9 mouse cellular contexts compared by ENCODE assay signal in genomic region chr6:71149534-71149933, GRCm38 (mm10). TPM values are rescaled to one million over a fixed set of nuclear protein-coding genes. Genes with fewer than 3 reads are reported as not detected.
A peak's percentile ranks its signal among the peaks of the same experiment; 100 is the strongest.
DNase-seq lines count a peak whose midpoint lies in the region; ATAC-seq and TF ChIP-seq lines count a peak whose summit lies in the region.
"Had no signal": no experiment of that assay in that cellular context is flagged by ENCODE, and none has a peak within 500 bp of the region (broad histone marks: within the 10 kb centered on the region; RNA-seq: fewer than 3 reads in every experiment).

No protein-coding gene starts in this region.

- no peak overlapping the region for H3K9ac ChIP-seq in forebrain, embryonic 11.5 days (ENCODE audit: low read length)
- H3K9ac ChIP-seq in liver, embryonic 12.5 days, result no peak overlapping the region
- H3K9ac ChIP-seq: embryonic facial prominence, embryonic 13.5 days had no signal

- ATAC-seq in forebrain, embryonic 11.5 days (replicated peaks; ENCODE audit: low FRiP score), result peak; percentile 71
- ATAC-seq in liver, embryonic 12.5 days, result peak; percentile 51; the same call in 1 of the 2 replicates

- no peaks in the 10 kb centered on the region for H3K9me3 ChIP-seq in forebrain, embryonic 11.5 days (ENCODE audit: control insufficient read depth, low read length)
- H3K9me3 ChIP-seq in liver, embryonic 12.5 days (replicated peaks), result no peaks in the 10 kb centered on the region
- H3K9me3 ChIP-seq: embryonic facial prominence, embryonic 13.5 days had no signal

- peak; percentile 13 for DNase-seq in right cerebral cortex, adult 18-20 months
- DNase-seq in right cerebral cortex, postnatal 36 days (ENCODE audit: low spot score in 2 of 2), result no peak
- peak; percentile 60 for DNase-seq in brain, embryonic 14.5 days (ENCODE audit: low read depth)
- peak; percentile 67 for DNase-seq in forebrain, embryonic 11.5 days (ENCODE audit: low spot score)
- DNase-seq in induced T-regulatory cell, adult 2 months (ENCODE audit: low read depth), result peak; percentile 74
- DNase-seq in neural tube, embryonic 10.5 days (ENCODE audit: extremely low spot score, low spot score), result peak; percentile 48
- DNase-seq in thymus, postnatal 25 days, result peak; percentile 74

- TF ChIP-seq POLR2A in brain, embryonic 14.5 days (IDR thresholded peaks at IDR 0.05; ENCODE audit: borderline replicate concordance, extremely low read depth, insufficient read depth, insufficient read length, poor library complexity, severe bottlenecking), result no peak

- peak; percentile 74 for TF ChIP-seq CTCF in brain, embryonic 14.5 days (IDR thresholded peaks at IDR 0.05; ENCODE audit: borderline replicate concordance, extremely low read depth, insufficient read depth, insufficient read length)

- no peaks in the 10 kb centered on the region for H3K4me1 ChIP-seq in forebrain, embryonic 11.5 days (replicated peaks; ENCODE audit: control insufficient read depth, insufficient read depth, low read length)
- 0 out of 2 replicates have a peak, but pooled peaks cover under 1% of the 10 kb centered on the region for H3K4me1 ChIP-seq in liver, embryonic 12.5 days
- H3K4me1 ChIP-seq: embryonic facial prominence, embryonic 13.5 days had no signal

- WGBS in forebrain, embryonic 11.5 days, result 19% methylated on average over 5 of the region's 5 CpGs
- 15% methylated on average over 5 of the region's 5 CpGs for WGBS in liver, embryonic 12.5 days (ENCODE audit: insufficient replicate concordance)

- H3K4me2 ChIP-seq in forebrain, embryonic 11.5 days (ENCODE audit: low read depth, low read length, severe bottlenecking), result no peak overlapping the region
- no peak overlapping the region for H3K4me2 ChIP-seq in liver, embryonic 12.5 days
- H3K4me2 ChIP-seq: embryonic facial prominence, embryonic 13.5 days had no signal

- H3K27me3 ChIP-seq in forebrain, embryonic 11.5 days (ENCODE audit: control insufficient read depth, insufficient read depth, low read length), result no peaks in the 10 kb centered on the region
- 0 out of 2 replicates have a peak, but pooled peaks cover 4% of the 10 kb centered on the region for H3K27me3 ChIP-seq in liver, embryonic 12.5 days (replicated peaks)
- H3K27me3 ChIP-seq: embryonic facial prominence, embryonic 13.5 days had no signal

- no peak overlapping the region for H3K27ac ChIP-seq in forebrain, embryonic 11.5 days (ENCODE audit: low read depth, low read length)
- no peak overlapping the region for H3K27ac ChIP-seq in liver, embryonic 12.5 days
- H3K27ac ChIP-seq: embryonic facial prominence, embryonic 13.5 days had no signal

- no peaks in the 10 kb centered on the region for H3K36me3 ChIP-seq in forebrain, embryonic 11.5 days (ENCODE audit: control insufficient read depth, insufficient read depth, low read length)
- H3K36me3 ChIP-seq in liver, embryonic 12.5 days, result no peaks in the 10 kb centered on the region
- H3K36me3 ChIP-seq: embryonic facial prominence, embryonic 13.5 days had no signal

- no peak overlapping the region for H3K4me3 ChIP-seq in forebrain, embryonic 11.5 days (ENCODE audit: low read depth, low read length)
- no peak overlapping the region for H3K4me3 ChIP-seq in liver, embryonic 12.5 days
- H3K4me3 ChIP-seq: embryonic facial prominence, embryonic 13.5 days had no signal

RNA-seq across cellular contexts. Expression of gene Thnsl2, which starts 5.3 kb away (rescaled TPM):
- polyA plus RNA-seq in brain, embryonic 14.5 days (2012; rRNA removed), result 3.0 TPM in 2 replicates
- 4.4 and 4.7 TPM in 2 replicates for polyA plus RNA-seq in forebrain, embryonic 11.5 days (2014; fragmentation: Nextera tagmentation; extraction: Ambion mirVana)
- polyA plus RNA-seq in liver, embryonic 12.5 days (2016; fragmentation: Nextera tagmentation; extraction: Ambion mirVana), result 6.4 TPM in 2 replicates

RNA-seq across cellular contexts. Expression of gene Fabp1, which starts 50.1 kb away (rescaled TPM):
- polyA plus RNA-seq in brain, embryonic 14.5 days (2012; rRNA removed), result not detected in 2 replicates
- polyA plus RNA-seq in forebrain, embryonic 11.5 days (2014; fragmentation: Nextera tagmentation; extraction: Ambion mirVana), result not detected in 2 replicates
- polyA plus RNA-seq in liver, embryonic 12.5 days (2016; fragmentation: Nextera tagmentation; extraction: Ambion mirVana), result 109 and 117 TPM in 2 replicates
- polyA plus RNA-seq: embryonic facial prominence, embryonic 13.5 days had no signal

Comparison
In these comparisons a context has a peak if more than half of its experiments do, and no peak if none do; other contexts are left out.
1. DNase-seq: peak in right cerebral cortex, adult 18-20 months (single experiment), brain, embryonic 14.5 days (single experiment), forebrain, embryonic 11.5 days (single experiment), induced T-regulatory cell, adult 2 months (single experiment), neural tube, embryonic 10.5 days (single experiment) and thymus, postnatal 25 days (single experiment); none in right cerebral cortex, postnatal 36 days (0 of 2).
2. RNA of gene Fabp1, which starts 50.1 kb away (polyA plus RNA-seq): 109 to 117 TPM in liver, embryonic 12.5 days; not detected in brain, embryonic 14.5 days and not detected in forebrain, embryonic 11.5 days; every median in the first group is over 100 times any median in the second.